Mouse (Mus musculus) urinary bladder, postnatal 25 days (tissue): ENCODE measurements around the gene Bckdk.

Experiments used
- DNase-seq: peaks from one replicate; pipeline ENCODE4 v3.0.0; 2022; ENCODE audit warnings: low spot score

Bckdk gene

DNA sequence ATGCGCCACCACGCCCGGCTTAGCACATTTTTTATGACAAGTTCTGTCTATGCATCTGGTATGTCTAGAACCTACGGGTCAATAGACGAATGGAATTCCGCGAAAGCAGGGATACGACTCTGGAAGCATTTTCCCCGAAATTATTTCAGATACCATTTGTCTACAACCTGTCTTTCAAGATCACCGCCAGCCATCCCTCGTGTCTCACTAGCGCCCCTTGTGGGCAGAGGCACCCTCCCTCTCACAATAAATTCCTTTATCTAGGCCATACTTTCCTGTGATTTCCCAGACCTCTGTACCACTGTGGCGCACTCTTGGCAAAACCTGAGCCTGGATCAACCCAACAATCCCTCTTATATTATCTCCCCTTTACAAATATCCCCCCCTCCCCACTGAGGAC lies 7.5 kb upstream of the Bckdk start:
- peak; percentile 57 for DNase-seq

GRCm38 (mm10) chr7:127897542-127897941 lies 6.3 kb upstream of the Bckdk start:
- no peak for DNase-seq

GRCm38 (mm10) chr7:127898179-127898956 lies 5.5 kb upstream of the Bckdk start:
- DNase-seq = no peak

- no peak for DNase-seq
Measured at GRCm38 (mm10) chr7:127899997-127900396, 3.9 kb upstream of the Bckdk start.

DNA sequence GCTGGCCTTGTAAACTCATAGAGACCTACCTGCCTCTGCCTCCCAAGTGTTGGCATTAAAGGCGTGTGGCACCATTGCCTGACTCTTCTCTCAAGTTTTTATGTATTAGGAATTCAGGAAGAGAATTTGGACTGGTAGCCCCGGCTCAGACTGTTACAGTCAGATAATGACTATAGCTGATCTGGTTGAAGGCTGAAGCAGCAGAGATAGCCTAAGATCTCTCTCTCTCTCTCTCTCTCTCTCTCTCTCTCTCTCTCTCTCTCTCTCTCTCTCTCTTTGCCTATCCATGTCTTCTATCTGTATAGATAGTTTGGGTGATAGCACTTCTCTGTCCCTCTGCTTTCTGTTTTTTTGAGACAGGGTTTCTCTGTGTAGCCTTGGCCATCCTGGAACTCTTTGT lies 2.1 kb upstream of the Bckdk start:
- no peak for DNase-seq

DNA sequence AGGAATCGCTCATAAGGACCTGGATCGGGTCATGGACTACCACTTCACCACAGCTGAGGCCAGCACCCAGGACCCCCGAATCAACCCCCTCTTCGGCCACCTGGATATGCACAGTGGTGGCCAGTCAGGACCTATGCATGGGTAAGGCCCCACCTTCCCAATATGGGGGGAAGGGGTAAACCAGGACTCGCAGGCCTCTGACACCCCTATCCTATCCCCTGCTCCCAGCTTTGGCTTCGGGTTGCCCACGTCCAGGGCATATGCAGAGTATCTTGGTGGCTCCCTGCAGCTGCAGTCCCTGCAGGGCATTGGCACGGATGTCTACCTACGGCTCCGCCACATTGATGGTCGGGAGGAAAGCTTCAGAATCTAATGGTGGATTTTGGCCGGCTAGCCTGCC lies 4.1 kb downstream of the Bckdk start:
- no peak for DNase-seq

DNA sequence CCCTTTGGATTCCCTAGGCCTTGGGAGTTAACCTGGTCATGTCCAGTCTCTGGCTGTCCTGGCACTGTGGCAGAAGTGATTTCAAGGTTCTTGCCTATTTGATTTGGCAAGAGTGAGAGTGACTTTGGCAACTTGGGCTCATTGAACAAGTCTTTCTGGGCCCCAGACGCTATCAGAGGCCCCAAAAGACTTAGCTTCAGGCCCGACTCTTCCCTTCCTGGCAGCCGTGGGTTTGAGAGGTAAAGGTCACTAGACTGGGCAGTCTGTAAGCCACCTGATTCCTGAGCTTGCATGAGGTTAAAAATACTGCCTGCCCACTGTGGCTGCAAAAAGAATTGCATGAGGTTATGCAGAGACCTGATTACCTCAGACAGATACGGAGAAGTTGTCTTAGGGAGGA lies 4.8 kb downstream of the Bckdk start:
- no peak for DNase-seq

DNA sequence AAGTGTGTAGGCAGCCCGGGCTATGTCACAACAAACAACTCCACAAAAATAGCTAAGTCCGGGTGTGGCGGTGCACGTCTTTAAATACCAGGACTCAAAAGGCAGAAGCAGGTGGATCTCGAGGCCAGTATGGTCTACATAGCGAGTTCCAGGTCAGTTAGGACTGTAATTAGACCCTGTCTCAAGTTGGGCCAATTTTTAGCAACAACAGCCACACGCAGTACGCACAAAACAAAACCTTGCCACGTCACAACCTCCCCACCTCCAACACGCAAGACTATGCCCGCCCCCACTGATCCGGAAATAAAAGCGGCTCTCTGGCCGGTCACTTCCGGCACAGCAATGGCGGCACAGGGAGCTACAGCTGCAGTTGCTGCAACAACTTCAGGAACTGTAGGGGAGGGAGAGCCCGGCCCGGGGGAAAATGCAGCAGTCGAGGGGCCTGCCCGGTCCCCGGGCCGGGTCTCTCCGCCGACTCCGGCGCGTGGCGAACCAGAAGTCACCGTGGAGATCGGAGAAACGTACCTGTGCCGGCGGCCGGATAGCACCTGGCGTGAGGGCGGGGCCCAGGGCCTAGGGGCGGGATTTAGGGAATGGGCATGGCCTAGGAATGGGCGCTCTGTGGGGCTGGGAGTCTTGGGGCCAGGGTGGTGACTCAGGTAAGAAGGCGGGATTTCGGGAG lies 8.4 kb downstream of the Bckdk start, which contains the start of gene Kat8:
Kat8 (plus strand) TSS at position 327 of the 682 bp plus-strand sequence.
- peak; percentile 78 for DNase-seq

DNA sequence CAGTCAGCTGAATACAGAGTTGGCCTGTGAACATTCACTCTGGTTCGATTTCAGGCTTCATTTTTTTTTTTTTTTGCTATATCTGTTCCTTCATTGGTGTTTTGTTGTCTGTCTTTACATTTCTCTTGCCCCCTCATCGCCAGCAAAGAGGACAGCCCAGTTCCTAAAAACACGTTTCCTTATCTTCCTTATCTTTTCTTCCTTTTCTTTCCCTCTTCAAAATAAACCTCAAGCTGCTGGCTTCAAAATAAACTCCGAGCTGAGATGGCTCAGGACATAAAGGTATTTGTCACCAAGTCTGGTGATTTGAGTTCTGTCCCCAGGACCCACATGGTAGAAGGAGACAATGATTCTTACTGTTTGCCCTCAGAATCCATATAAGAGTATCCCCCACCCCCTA lies 9.1 kb downstream of the Bckdk start:
- no peak for DNase-seq

DNA sequence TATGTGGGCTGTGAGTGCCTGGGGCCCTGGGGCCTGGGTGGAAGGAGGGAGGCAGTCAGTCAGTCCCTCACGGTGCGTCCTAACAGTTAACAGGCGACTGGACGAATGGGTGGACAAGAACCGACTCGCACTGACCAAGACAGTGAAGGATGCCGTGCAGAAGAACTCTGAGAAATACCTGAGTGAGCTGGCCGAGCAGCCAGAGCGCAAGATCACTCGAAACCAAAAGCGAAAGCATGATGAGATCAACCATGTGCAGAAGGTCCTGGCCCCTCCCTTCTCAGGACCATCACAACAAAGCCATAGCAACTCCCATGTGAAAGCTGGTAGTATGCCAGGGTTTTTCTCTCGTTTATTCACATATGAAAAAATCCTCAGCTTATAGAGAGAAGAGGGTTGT lies 11.4 kb downstream of the Bckdk start:
- no peak for DNase-seq

DNA sequence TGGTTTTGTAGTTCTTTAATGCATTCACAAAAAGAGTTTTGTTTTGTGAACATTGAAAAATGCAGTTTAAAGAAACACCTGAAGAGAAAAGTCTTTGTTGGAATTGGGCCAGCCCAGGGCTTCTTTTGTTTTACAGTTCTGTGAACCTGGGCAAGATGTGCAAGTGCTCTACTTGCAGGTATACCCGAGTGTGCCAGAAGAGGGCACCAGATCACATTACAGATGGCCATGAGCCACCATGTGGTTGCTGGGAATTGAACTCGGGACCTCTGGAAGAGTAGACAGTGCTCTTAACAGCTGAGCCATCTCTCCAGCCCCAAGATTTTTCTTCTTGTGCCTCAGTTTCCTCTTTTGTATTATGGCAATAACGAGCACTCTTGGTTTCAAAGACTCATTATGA lies 14.3 kb downstream of the Bckdk start:
- DNase-seq = no peak

- DNase-seq = no peak
Measured at GRCm38 (mm10) chr7:127919290-127919689, 15.4 kb downstream of the Bckdk start.

DNA sequence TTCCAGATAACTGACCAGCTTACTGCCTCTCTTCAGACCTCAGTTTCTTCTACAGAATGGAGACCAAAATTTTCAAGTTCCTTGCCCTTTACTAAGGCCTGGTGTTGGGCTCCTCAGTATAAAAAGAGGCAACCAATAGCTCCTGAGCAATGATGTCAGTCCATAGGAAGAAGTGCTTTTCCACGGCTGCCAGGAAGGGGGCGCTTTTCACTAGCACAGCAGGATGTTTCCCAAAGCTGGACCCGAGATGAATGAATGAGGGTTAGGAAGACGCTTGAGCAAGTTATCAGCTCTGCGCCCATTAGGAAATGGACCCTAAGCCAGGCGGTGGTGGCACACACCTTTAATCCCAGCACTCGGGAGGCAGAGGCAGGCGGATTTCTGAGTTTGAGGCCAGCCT lies 17.6 kb downstream of the Bckdk start:
- no peak for DNase-seq

- no peak for DNase-seq
Measured at GRCm38 (mm10) chr7:127922451-127923275, 18.8 kb downstream of the Bckdk start.

GRCm38 (mm10) chr7:127923714-127924113 lies 19.8 kb downstream of the Bckdk start:
- DNase-seq = no peak

- DNase-seq = no peak
Measured at GRCm38 (mm10) chr7:127925252-127925651, 21.4 kb downstream of the Bckdk start.

DNA sequence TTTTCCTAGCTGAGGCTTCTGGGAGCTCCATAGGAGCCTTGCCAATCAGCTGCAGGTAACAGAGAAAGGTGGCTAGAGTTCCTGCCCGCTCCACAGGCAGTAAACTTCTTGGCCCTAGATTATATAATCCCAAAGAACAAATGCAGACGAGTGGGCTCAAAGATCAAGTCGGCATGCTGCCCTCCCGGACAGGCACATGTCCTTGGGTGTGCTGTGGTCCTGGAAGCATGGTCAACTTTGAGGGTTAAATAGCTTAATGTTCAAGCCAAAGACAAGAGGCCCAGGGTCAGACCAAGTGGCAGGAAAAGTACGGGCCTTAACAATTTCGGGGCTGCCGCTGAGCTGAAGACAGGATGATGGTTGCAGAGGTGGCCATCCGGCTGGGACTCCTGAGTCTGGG lies 22.2 kb downstream of the Bckdk start:
- no peak for DNase-seq

- DNase-seq = no peak
Measured at GRCm38 (mm10) chr7:127926846-127927245, 23.0 kb downstream of the Bckdk start.

DNA sequence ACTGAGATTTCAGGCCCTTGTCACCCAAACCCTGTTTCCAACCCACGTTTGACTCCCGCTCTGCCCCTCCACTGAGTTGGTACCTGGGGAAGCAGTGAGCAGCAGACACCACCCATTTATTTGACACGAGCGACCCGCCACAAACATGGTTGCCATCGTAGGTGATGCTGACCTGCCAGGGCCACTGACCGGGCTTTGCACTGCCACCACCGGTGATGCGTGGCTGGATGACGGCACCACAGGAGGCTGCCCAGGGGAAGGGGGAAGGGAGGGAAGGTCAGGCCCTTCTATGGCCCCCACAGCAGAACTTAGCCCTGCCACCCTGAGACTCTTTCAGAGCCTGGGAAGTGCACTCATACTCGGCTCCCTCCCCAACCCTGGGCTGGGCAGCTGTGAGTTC lies 23.8 kb downstream of the Bckdk start:
- no peak for DNase-seq

DNA sequence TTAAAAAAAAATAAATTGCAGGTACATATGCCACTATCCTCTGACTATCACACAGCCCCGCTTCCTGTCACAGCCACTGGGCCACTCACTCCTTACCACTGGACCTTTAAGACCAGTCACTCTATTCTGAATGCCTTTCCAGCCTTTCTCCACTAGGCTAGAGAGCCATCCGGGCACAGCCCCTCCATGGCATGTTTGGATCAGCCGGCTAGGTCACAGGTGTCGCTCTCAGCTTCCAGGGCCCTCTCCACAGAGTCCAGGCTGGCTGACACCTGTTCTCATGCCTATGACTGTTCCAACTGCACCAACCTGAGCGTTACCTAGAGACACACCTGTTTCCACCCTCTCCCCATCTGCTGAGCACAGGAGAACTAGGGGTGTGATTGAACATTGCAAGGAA lies 24.7 kb downstream of the Bckdk start:
- DNase-seq = no peak

DNA sequence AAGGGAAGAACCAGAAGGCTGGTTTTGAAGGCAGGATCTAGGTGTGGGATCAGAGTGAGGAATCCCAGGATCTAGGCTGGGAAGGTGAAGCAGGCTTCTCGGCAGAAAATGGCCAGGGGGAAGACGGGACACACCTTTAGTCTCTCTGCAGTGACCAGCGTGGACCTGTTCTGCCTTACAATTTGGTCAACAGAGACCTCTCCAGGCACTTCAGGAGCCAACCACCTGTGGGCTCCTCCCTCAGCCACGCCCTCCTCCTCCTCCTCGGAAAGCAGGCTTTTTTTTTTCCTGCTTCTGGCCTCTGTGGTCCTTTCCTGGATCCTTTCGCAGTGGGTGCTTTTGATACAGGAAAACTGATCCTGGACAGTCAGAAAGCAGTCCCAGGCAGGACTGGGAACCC lies 26.0 kb downstream of the Bckdk start, which contains the start of gene Prss8:
Prss8 (minus strand) TSS at position 182 of the 400 bp plus-strand sequence.
- no peak for DNase-seq

DNA sequence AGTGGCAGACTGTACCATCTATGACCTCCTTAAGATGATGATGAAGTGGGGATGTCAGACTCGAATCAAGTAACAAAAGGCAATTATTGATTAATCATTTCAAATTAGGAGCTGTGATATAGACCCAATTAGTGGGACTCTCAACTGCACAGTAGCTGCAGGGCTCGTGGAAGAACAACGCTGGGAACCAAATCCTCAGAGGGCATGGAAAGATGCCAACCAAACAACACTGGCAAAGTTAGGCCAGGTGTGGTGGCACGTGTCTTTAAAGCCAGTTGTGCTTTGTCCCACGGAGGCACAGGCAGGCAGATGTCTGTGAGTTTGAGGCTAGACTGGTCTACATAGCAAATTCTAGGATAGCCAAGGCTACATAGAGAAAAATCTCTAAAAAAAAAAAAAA lies 26.8 kb downstream of the Bckdk start:
- no peak for DNase-seq
